Mouse (Mus musculus) forebrain, embryonic 11.5 days (tissue): ENCODE data around the gene Ide. TPM values are rescaled to one million over a fixed set of nuclear protein-coding genes. Genes with fewer than 3 reads are reported as not detected.

Experiments used
- ATAC-seq: fragments of 200-750 bp; cut with Nextera tagmentation; replicated peaks from 2 replicates; pipeline ENCODE4 v1.8.0; 2017; ENCODE audit warnings: moderate TSS enrichment; ENCODE audit not compliant: low FRiP score
- DNase-seq: peaks from one replicate; pipeline ENCODE4 v3.0.0-alpha.2; 2017; ENCODE audit warnings: low spot score
- H3K27ac ChIP-seq: fragments of 300-500 bp; sonication (generic); 2 replicates; pipeline ENCODE4 v1.5.1; 2014; ENCODE audit warnings: low read depth, low read length
- H3K27me3 ChIP-seq: fragments of 300-500 bp; sonication (generic); 2 replicates; pipeline ENCODE4 v1.6.1; 2014; ENCODE audit warnings: mild to moderate bottlenecking, low read length, mixed read lengths; ENCODE audit not compliant: control insufficient read depth, insufficient read depth
- H3K36me3 ChIP-seq: fragments of 300-500 bp; sonication (generic); 2 replicates; pipeline ENCODE4 v1.6.1; 2014; ENCODE audit warnings: mild to moderate bottlenecking, low read length, moderate library complexity, mixed read lengths; ENCODE audit not compliant: control insufficient read depth, insufficient read depth
- H3K4me1 ChIP-seq: fragments of 300-500 bp; sonication (generic); replicated peaks from 2 replicates; pipeline ENCODE4 v1.6.1; 2014; ENCODE audit warnings: low read length, mixed read lengths; ENCODE audit not compliant: control insufficient read depth, insufficient read depth
- H3K4me2 ChIP-seq: fragments of 300-500 bp; sonication (generic); 2 replicates; pipeline ENCODE4 v1.6.1; 2014; ENCODE audit warnings: low read depth, mild to moderate bottlenecking, low read length, moderate library complexity, mixed read lengths; ENCODE audit not compliant: severe bottlenecking
- H3K4me3 ChIP-seq: fragments of 300-500 bp; sonication (generic); 2 replicates; pipeline ENCODE4 v1.5.1; 2014; ENCODE audit warnings: low read depth, low read length
- H3K9ac ChIP-seq: fragments of 300-500 bp; sonication (generic); 2 replicates; pipeline ENCODE4 v1.6.1; 2014; ENCODE audit warnings: low read length
- H3K9me3 ChIP-seq: fragments of 300-500 bp; sonication (generic); 2 replicates; pipeline ENCODE4 v1.6.1; 2016; ENCODE audit warnings: low read length, mixed read lengths; ENCODE audit not compliant: control insufficient read depth
- WGBS: fragments of 180-500 bp; shearing (Covaris S2); extraction: QIAGEN DNeasy Blood & Tissue Kit; methylation state at CpG from one replicate; pipeline ENCODE4 v1.1.7; 2014; 5-methylcytosine and 5-hydroxymethylcytosine counted together
- polyA plus RNA-seq: library from polyadenylated mRNA; unstranded; fragments of >200 nt; fragmentation: Nextera tagmentation; extraction: Ambion mirVana; gene quantifications from 2 replicates; pipeline ENCODE4 v1.2.1, GENCODE M21; 2014

The Ide gene
- polyA plus RNA-seq, 1 experiment from 2014 or later = 71.6 TPM

- ATAC-seq (no peak), DNase-seq (no peak)
- Histone ChIP-seq H3K4me3 (no peak overlapping the region), H3K9me3 (no peaks in the 10 kb centered on the region), H3K36me3 (no peaks in the 10 kb centered on the region), H3K4me2 (no peak overlapping the region), H3K27me3 (no peaks in the 10 kb centered on the region), H3K27ac (no peak overlapping the region), H3K4me1 (no peaks in the 10 kb centered on the region), H3K9ac (no peak overlapping the region)
- WGBS = 87% methylated on average over 3 of the region's 3 CpGs
Measured at GRCm38 (mm10) chr19:37346258-37346657, 8.6 kb upstream of the Ide start.

GRCm38 (mm10) chr19:37343899-37344298 lies 6.2 kb upstream of the Ide start:
- H3K36me3 ChIP-seq = no peaks in the 10 kb centered on the region
- DNase-seq (no peak), ATAC-seq (no peak)
- no peak overlapping the region for H3K27ac ChIP-seq
- H3K27me3 ChIP-seq = no peaks in the 10 kb centered on the region
- H3K4me3 ChIP-seq = no peak overlapping the region
- WGBS = 90% methylated on average over 5 of the region's 5 CpGs
- no peaks in the 10 kb centered on the region for H3K4me1 ChIP-seq
- H3K4me2 ChIP-seq = no peak overlapping the region
- H3K9ac ChIP-seq = no peak overlapping the region
- H3K9me3 ChIP-seq = no peaks in the 10 kb centered on the region

GRCm38 (mm10) chr19:37340931-37341330 lies 3.3 kb upstream of the Ide start:
- H3K9me3 ChIP-seq = no peaks in the 10 kb centered on the region
- H3K4me2 ChIP-seq = no peak overlapping the region
- H3K9ac ChIP-seq = no peak overlapping the region
- H3K36me3 ChIP-seq = no peaks in the 10 kb centered on the region
- no peaks in the 10 kb centered on the region for H3K27me3 ChIP-seq
- DNase-seq (no peak), ATAC-seq (no peak)
- no peak overlapping the region for H3K27ac ChIP-seq
- H3K4me1 ChIP-seq = no peaks in the 10 kb centered on the region
- no peak overlapping the region for H3K4me3 ChIP-seq
- WGBS = 84% methylated on average over 5 of the region's 5 CpGs

- DNase-seq (no peak), ATAC-seq (no peak)
- no peak overlapping the region for H3K27ac ChIP-seq
- H3K4me3 ChIP-seq = no peak overlapping the region
- no peaks in the 10 kb centered on the region for H3K4me1 ChIP-seq
- WGBS = 75% methylated on average over 5 of the region's 5 CpGs
- H3K9ac ChIP-seq = no peak overlapping the region
- no peak overlapping the region for H3K4me2 ChIP-seq
- H3K36me3 ChIP-seq = no peaks in the 10 kb centered on the region
- no peaks in the 10 kb centered on the region for H3K9me3 ChIP-seq
- H3K27me3 ChIP-seq = no peaks in the 10 kb centered on the region
Measured at GRCm38 (mm10) chr19:37340495-37340894, 2.8 kb upstream of the Ide start.

- H3K9me3 ChIP-seq = no peaks in the 10 kb centered on the region
- no peak overlapping the region for H3K9ac ChIP-seq
- no peak overlapping the region for H3K4me2 ChIP-seq
- H3K27me3 ChIP-seq = no peaks in the 10 kb centered on the region
- H3K4me1 ChIP-seq = no peaks in the 10 kb centered on the region
- H3K27ac ChIP-seq = no peak overlapping the region
- ATAC-seq (no peak), DNase-seq (no peak)
- 93% methylated on average over 1 of the region's 1 CpGs for WGBS
- no peaks in the 10 kb centered on the region for H3K36me3 ChIP-seq
- H3K4me3 ChIP-seq = no peak overlapping the region
Measured at GRCm38 (mm10) chr19:37335392-37335791, 2.3 kb downstream of the Ide start.

GRCm38 (mm10) chr19:37333357-37333756 lies 4.3 kb downstream of the Ide start:
- no peak overlapping the region for H3K27ac ChIP-seq
- DNase-seq (no peak), ATAC-seq (no peak)
- no peak overlapping the region for H3K9ac ChIP-seq
- no peaks in the 10 kb centered on the region for H3K4me1 ChIP-seq
- H3K27me3 ChIP-seq = no peaks in the 10 kb centered on the region
- no peak overlapping the region for H3K4me3 ChIP-seq
- no peaks in the 10 kb centered on the region for H3K36me3 ChIP-seq
- H3K4me2 ChIP-seq = no peak overlapping the region
- WGBS = 95% methylated on average over 5 of the region's 5 CpGs
- no peaks in the 10 kb centered on the region for H3K9me3 ChIP-seq

- ATAC-seq = no peak
- Histone ChIP-seq H3K4me2 (no peak overlapping the region), H3K27me3 (no peaks in the 10 kb centered on the region), H3K4me3 (no peak overlapping the region), H3K27ac (no peak overlapping the region), H3K4me1 (no peaks in the 10 kb centered on the region), H3K9me3 (no peaks in the 10 kb centered on the region), H3K9ac (no peak overlapping the region), H3K36me3 (no peaks in the 10 kb centered on the region)
- WGBS = 92% methylated on average over 4 of the region's 4 CpGs
- no peak for DNase-seq
Measured at GRCm38 (mm10) chr19:37332726-37333125, 4.9 kb downstream of the Ide start.

- H3K27me3 ChIP-seq = no peaks in the 10 kb centered on the region
- no peaks in the 10 kb centered on the region for H3K4me1 ChIP-seq
- no peak overlapping the region for H3K9ac ChIP-seq
- no peaks in the 10 kb centered on the region for H3K9me3 ChIP-seq
- no peak overlapping the region for H3K4me2 ChIP-seq
- H3K36me3 ChIP-seq = no peaks in the 10 kb centered on the region
- no peak overlapping the region for H3K27ac ChIP-seq
- no peak for ATAC-seq
- no peak for DNase-seq
- H3K4me3 ChIP-seq = no peak overlapping the region
- WGBS = 93% methylated on average over 5 of the region's 5 CpGs
Measured at GRCm38 (mm10) chr19:37327216-37327615, 10.4 kb downstream of the Ide start.

GRCm38 (mm10) chr19:37323566-37323965 lies 14.1 kb downstream of the Ide start:
- ATAC-seq (no peak), DNase-seq (no peak)
- Histone ChIP-seq H3K36me3 (no peaks in the 10 kb centered on the region), H3K4me3 (no peak overlapping the region), H3K4me2 (no peak overlapping the region), H3K9ac (no peak overlapping the region), H3K9me3 (no peaks in the 10 kb centered on the region), H3K4me1 (no peaks in the 10 kb centered on the region), H3K27me3 (no peaks in the 10 kb centered on the region), H3K27ac (no peak overlapping the region)
- 83% methylated on average over 3 of the region's 3 CpGs for WGBS
